Mouse (Mus musculus): ENCODE results near the gene Dnajc6.

The Dnajc6 gene

DNA sequence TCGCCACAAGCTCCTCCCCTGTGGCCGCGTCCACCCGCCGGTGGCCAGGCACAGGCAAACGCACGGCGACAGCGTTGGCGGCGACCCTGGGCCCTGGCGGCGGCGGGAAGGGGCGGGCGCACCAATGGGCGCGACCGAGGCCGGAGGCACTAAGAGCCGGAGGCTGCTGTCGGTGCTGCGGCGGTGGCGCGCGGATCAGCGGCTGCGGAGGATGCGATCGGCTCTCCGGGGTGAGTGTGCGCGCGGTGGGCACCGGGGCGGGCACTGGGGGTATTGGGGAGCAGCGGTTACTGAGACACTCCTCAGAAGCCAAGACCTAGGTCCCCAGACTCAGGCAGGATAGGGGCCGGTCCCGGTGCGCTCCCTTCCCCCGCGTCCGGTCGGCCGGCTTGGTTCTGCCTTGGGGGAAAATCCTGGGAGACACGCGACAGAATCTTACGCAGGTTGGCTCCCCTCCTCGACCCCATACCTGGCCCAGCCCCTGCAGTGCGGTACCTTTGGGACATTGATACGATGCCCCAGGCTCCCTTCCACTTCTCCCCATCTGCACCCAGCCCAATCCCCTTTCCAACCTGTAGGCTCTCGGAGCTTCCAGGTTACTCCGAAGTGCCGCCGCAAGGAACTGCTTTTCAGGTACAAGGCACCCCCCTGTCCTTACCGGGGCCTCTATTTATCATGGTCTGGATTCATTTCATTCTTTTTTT lies at the start of gene Dnajc6:
Gene Dnajc6 (plus strand): TSS at position 115 of the 704 bp plus-strand sequence.
- DNase-seq (ENCODE audit: extremely low spot score, low spot score) = peak; percentile 70

DNA sequence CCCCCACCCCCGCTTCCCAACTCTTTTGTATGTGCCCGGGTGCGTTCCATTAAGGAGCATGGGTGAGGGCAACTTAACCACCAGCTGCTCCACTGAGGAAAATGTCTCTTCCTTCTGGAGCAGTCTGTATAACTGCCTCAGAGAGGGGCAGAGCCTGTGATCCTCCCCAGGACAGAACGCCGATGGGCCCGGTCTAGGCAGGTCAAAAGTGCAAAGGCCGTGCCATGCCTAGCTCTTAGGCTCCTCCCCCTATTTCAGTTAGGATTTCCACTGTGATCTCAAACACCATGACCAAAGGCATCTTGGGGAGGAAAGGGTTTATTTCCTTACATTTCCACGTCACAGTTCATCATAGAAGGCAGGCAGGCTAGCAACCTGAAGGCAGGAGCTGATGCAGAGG lies 47.7 kb upstream of the Dnajc6 start:
- DNase-seq (ENCODE audit: extremely low spot score, low spot score) = no peak

DNA sequence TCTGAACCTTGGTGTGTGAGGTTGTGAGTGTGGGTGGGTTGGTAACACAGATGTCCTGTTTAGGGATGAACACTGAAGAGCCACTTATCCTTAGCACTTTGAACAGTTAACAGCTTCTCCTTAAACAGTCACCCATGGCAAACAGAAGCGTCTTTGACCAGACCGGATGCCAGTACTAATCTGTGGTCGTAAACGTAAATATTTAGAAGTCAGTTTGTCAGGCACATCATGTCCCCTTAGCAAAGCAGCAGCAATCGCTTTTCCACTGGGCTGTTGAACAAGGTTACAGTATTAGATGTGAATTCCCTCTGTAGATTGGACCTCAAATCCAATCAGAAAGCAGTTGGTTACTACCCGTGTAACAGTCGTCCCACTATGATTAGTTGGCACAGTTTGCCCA lies 47.1 kb upstream of the Dnajc6 start:
- DNase-seq (ENCODE audit: extremely low spot score, low spot score) = no peak

DNA sequence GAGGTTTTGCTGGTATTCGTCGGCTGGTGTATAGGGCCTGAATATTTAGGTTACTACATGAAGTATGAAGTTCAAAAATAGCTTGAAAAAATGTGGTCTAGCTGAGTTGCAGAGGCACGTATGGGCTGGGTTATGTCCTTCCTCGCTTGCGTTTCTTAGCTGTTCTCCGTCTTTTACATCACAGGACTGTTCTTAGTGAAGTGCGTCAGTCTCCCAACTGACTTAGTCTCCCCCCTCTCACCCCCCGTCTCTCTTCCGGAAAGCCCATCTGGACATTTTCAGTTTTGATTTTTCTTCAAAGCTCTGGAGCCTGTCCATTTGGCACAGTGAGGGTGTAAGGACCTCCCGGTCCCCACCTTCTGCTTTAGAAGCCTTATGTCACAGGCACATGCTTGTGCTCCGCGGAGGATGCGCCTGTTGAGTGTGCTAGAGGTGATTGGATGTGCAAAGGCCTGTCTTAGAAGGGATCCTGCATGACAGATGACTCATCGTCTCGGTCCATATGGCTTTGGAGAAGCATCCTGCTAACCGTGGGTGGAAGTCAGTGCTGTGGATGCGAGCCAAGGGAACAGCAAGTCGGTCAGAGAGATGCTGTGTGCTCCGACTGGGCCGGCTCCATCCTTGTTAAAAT lies 46.2 kb upstream of the Dnajc6 start:
- DNase-seq (ENCODE audit: extremely low spot score, low spot score) = no peak

DNA sequence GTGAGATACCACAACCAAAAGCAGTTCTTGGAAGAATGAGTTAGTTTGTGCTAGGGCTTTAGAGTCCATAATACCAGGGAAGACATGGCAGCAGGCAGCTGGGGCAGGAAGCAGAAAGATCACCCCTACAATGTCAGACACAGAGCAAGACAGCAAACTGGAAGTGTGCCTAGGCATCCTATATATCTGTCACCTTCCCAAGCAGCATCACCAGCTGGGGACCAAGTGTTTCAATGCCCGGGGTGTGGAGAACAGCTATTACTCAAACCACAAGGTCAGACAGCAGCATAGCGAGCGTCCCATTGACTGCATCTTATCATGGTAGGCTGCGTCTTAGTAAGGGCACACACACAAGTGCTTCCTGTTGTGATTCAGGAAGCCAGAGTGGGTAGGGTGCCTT lies 45.4 kb upstream of the Dnajc6 start:
- no peak for DNase-seq (ENCODE audit: extremely low spot score, low spot score)

DNA sequence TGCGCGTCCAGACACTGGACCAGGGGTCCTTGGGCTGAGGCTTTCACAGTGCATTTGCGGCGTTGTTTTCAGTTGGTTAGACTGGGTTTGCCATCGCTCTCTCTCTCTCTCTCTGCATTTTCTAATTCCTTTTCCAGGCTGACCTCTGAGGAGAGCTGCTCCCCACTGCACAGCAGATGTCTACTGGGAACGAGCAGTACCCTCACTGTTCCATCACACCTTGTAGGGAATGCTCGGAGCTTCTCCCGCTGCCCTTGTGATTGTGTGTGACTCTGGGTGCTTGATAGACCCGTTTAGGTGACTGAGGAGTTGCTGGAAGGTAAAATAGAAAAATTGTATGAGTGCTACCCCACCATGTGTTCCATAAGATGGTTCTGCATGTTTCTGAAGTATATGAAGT lies 43.6 kb upstream of the Dnajc6 start:
- DNase-seq (ENCODE audit: extremely low spot score, low spot score) = no peak

DNA sequence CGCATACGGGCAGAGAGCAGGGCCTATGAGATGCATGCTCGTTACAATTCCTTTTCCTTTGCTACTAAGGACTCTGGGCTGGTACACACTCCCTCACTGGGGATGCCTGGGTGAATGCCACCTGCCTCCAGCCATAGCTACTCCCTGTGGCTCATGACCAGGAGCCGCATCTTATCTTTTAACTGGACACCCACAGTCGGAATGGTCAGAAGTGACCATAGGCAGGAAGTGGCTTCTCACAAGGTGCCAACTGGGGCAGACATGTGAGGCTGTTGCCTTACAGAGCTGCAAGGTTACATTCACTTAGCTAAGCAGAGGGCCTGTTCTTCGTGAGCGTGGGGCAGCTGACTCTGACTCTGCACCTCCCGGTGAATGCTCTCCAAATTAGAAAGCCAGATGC lies 39.3 kb upstream of the Dnajc6 start:
- no peak for DNase-seq (ENCODE audit: extremely low spot score, low spot score)

DNA sequence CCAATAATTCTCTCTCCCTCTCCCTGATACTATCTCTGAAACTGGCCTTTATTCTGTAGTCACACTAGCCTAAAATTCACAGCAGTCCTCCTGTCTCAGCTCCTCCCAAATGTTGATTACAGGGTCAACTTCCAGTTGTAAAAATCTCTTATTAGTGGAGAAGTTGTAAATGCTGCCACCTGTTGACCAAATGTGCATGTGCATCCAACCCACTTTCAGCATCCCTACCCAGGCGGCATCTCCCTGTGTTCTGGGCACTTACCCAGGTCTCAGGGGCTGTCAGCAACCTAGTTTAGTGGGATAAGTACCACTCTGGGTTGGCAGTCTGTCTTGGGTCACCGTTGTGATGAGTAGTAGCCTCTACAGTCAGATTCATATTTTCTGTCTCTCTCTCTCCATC lies 38.1 kb upstream of the Dnajc6 start:
- DNase-seq (ENCODE audit: extremely low spot score, low spot score) = peak; percentile 38

DNA sequence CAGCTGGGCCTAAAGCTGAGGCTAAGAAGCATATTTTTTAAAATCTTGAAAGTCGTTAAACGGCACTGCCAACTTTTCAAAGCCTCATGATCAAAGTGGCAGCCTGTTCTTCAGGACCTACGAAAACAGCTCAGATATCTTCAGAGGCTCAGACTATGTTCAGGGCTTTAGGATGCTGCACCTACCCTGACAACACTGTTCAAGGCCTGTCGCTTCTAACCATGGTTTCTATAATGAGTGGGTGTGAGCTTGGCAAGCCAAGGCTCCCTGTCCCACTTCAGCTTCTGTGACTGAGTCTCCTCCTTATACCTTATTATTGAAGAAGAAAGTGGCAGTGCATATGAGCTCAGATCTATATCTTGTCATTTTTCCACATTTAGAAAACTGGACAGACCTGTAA lies 37.1 kb upstream of the Dnajc6 start:
- no peak for DNase-seq (ENCODE audit: extremely low spot score, low spot score)

DNA sequence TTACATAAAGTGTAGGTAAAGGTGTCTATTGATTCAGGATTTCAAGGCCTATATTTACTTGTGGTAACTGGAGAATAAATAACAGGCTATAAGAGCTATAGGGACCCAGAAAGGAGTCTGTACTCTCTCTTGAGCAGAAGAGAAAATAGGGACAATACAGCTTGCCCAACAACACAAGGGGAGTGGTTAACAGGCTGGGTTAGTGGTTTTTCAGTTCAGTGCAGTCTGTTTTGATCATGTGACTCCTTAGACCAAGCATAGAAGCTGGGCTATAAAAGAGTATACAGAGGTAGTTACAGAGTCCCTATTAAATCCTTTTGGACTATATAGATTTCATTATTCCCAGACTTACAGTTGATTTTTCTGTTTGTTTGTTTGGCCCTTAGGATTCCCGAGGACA lies 36.3 kb upstream of the Dnajc6 start:
- no peak for DNase-seq (ENCODE audit: extremely low spot score, low spot score)

DNA sequence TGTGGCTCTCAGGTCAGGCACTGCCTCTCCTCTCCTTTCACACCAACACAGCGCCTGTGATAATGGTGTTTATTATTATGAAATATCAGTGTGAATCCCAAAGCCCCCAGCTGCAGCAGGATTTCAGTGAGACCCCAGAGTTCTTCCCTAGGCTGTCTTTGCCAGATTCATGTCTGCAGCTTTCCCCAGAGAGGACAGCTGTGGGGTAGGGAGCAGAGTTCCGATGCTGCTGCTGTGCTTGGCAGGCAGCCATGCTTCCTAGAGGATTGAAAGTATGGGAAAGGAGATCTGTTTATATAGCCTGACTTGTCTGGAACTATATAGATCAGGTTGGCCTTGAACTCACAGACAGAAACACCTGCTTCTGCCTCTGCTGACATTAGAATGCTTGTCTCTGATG lies 34.4 kb upstream of the Dnajc6 start:
- DNase-seq (ENCODE audit: extremely low spot score, low spot score) = no peak

DNA sequence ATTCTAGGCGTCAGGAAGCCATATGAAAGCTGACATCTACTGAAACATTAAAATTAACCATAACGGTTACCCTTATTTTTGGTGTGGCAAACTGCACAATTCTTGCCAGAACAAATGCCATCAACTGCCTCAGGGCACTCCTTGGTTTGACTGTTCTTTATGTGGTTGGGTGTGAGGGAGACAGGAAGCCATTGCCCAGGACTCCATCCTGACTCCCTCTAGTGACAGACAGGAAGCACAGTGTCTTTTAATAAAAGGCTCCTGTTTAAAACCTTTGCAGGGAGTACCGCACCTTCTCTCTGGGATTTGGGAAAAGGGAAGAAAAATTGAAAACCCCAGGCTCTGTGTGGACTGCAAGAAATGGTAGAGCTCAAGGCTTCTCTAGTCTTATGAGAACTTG lies 30.2 kb upstream of the Dnajc6 start:
- DNase-seq (ENCODE audit: extremely low spot score, low spot score) = no peak

DNA sequence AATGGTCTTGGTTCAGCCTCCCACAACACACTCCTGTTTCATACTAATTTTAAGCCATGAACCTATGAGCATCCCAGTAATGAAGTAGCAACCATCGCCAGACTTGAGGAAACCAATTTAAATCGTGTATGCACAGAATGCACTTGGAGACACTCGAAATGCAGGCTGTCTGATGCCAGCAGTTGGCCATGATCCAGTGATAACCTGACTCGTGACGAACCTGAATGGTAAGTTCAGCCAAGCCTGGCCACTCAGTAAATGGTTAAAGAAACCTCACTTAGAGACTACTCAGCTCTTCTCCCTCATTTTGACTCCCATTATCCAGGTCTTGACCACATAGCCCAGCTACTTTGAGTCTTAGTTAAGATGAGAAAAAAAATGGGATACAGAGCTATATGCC lies 27.2 kb upstream of the Dnajc6 start:
- no peak for DNase-seq (ENCODE audit: extremely low spot score, low spot score)

DNA sequence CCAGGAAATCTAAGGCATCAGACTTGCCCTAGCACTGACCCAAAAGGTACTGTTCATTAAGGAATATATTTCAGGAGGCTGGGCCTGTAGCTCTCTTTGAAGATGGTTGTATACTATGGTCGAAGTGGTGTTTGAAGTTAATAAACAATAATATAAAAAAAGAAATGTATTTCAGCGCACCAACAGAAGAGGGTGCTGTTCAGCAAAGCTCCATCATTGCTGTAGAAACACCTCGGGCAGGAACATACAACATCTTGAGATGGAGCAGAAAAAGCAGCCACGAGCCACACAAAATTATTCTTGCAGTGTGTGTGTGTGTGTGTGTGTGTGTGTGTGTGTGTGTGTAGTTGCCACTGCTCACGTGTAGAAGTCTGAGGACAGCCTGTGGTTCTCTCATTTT lies 25.9 kb upstream of the Dnajc6 start:
- no peak for DNase-seq (ENCODE audit: extremely low spot score, low spot score)

DNA sequence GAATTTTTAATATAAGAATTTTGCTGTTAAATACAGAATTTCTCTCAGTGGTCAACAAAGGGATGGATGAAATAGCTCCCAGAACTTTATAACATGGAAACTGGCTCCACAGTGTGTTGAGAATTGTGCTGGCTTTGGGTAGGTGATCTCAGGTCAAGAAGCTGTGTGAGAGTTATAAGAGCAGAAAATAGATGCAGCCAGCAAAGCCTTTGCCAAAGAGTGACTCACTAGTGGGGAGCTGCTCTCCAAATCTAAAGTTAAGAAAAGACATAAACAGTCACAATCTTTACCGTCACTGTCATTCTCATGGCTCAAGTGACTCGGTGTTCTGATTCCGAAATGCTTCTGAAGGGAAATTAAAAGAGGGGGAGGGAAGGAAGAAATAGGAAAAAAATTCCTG lies 23.7 kb upstream of the Dnajc6 start:
- DNase-seq (ENCODE audit: extremely low spot score, low spot score) = no peak

DNA sequence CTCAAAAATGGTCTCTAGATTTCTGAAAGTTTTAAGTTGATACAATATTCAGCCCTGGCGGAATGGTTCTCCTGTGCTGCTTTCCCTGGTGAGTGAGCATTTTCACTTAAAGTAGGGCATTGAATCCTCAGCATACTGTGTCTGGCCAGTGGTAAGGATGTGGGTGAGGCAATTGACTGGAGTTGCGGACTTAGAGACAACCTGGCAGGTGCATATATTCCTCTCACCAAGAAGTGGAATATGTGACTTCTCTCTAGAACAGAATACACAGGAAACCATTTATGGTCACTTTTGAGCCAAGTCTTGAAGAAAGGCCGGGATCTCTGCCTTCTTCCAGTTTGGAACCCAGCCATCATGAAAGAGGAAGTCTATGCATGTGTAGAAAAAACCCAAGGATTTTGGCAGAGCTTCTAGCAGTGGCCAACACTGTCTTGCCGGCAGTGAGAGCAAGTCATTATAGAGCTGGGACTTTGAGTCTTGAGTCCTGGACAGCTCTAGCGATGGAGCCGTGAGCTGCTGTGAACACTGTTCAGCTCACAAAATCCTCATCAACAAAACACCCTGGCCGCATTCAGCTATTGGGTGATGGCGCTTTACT lies 6.0 kb upstream of the Dnajc6 start:
- DNase-seq (ENCODE audit: extremely low spot score, low spot score) = no peak

DNA sequence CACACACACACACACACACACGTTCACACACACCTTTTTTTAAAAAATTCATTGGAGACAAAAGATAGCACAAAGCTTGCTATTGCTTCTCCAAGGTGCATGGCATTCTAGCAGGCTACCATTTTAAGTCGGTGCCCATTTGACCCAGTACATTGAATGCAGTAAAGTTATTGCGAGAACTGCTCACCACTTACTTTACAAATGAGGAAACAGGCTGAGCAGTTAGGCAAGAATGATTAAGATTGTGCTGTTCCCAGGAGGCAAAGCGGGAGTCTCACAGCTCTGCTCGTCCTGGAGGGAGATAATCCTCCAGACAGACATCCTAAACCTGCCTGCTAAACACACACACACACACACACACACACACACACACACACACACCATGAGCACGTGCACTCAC lies 4.7 kb upstream of the Dnajc6 start:
- no peak for DNase-seq (ENCODE audit: extremely low spot score, low spot score)

DNA sequence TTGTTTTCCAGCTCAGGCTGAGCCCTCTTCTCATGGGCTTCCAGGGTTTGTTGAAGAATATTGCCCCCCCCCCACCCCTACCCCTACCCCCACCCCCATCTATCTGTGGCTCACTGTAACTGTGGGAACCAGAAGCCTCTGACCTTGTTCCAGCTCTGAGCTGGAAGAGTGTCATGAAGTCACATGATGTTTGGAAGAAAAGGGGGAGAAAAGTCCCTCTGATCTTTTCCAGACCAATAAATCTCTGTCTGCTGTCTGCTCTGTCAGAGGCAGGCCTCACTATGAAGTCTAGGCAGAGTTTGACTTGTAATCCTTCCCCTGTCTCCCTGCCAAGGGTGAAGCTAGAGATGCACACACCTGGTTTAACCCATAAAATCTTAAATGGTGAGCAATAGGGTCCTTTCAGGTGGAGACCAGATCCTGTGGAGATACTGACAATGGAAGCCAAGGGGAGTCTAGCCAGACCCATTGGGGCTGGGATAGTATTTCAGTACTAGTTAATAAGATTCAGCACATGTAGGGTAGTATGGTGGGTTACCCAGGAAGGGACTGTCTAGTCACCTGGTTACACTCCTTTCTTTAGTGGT lies 2.7 kb upstream of the Dnajc6 start:
- peak; percentile 22 for DNase-seq (ENCODE audit: extremely low spot score, low spot score)

DNA sequence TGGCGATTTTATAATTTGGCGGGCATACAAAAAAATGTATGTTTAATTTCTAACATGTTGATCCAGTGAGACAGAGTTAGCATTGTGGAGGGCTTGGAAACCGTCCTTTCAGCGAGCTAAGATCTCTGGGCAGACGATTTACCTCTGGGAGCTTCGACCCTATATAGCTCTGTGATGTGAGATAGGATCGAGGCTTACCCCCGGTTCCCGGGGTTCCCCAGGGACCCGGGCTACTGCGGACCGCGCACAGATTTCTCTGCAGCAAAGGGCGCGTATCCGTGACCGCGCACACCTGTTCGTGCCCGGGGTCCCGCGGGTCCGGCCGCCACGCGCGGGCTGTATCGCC lies 287 bp upstream of the Dnajc6 start:
- no peak for DNase-seq (ENCODE audit: extremely low spot score, low spot score)

DNA sequence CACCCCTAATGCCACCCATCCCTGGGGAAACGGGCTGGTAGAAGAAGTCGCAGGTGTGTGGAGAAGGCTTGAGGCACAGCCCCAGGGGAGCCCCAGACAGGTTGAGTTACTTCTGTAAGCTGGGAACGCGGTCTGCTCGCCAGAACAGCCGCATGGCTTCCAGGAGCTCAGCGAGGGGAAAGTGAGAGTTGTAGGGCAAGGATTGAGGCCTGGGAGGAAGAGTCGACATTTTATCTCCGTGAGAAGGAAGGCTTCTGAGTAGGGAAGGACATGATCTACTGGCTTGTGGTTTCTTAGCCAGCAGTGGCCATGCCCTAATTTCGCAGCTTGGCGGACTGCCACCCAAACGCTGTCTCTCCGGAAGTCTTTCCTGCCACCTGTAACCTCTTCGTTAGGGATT lies 888 bp downstream of the Dnajc6 start:
- peak; percentile 33 for DNase-seq (ENCODE audit: extremely low spot score, low spot score)

DNA sequence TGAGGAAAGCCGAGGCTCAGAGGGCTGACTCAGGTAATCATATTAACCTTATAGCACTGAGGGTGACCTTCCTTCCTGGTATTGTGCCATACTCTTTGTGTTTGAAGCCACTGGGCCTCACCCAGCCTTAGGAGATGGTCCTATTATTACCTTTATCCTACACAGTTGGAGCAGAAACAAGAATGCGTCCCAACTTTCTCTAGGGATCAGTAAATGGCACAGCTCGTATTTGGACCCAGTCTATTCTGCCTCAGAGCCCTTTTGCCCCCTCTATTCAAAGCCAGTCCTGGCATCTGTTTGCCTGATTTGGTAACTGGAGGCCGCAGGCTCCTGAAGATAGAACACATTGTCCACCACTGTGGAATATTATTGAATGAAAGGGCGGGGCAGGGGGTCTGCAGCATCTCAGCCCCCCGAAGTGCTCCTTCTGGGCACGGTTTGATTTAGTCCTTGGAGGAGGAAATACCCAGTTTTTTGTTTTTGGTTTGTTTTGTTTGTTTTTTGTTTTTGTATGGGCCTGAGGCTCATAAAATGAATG lies 8.1 kb downstream of the Dnajc6 start:
- DNase-seq (ENCODE audit: extremely low spot score, low spot score) = no peak

DNA sequence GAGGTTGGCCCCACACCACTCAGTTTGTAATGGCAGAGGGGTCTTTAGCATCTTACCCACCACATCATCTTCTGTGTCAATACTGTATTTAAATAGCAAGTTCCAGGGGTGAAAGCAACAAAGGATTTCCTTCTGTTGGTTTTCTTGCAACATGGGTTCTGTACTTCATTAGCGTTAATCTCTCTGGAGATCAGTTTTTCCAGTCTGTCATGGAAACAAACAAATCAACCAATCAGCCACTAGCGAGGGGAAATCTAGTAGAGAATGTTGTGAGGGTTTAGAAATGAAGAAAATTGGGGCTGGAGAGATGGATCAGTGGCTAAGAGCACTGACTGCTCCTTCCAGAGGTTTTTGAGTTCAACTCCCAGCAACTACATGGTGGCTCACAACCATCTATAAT lies 9.5 kb downstream of the Dnajc6 start:
- DNase-seq (ENCODE audit: extremely low spot score, low spot score) = no peak

DNA sequence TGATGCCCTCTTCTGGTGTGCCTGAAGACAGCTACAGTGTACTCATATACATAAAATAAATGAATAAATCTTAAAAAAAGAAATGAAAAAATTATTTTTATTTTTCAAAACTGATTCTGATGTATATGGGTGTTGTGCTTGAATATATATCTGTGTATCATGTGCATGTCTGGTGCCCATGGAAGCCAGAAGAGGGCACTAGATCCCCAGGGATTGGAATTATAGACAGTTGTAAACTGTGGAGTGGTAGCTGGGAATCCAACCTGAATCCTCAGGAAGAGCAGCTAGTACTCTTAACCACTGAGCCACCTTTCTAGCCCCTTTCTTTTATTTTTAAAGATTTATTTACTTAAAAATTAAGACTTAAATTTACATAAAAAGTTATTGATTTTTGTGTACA lies 9.9 kb downstream of the Dnajc6 start:
- no peak for DNase-seq (ENCODE audit: extremely low spot score, low spot score)
